Mouse (Mus musculus) E14TG2a.4 (cell line): ENCODE data around the gene Aff1.

Experiments used
- H3K27me3 ChIP-seq: 2 replicates; pipeline ENCODE4 v1.6.1; 2014; ENCODE audit warnings: low read length, control low read depth; ENCODE audit not compliant: insufficient read depth
- H3K36me3 ChIP-seq: 2 replicates; pipeline ENCODE4 v1.6.1; 2014; ENCODE audit warnings: low read length, control low read depth; ENCODE audit not compliant: insufficient read depth
- H3K4me1 ChIP-seq: replicated peaks from 2 replicates; pipeline ENCODE4 v1.6.1; 2014; ENCODE audit warnings: low read depth, low read length, control low read depth
- H3K4me3 ChIP-seq: replicated peaks from 2 replicates; pipeline ENCODE4 v1.5.1; 2014; ENCODE audit warnings: mild to moderate bottlenecking, low read length
- H3K9me3 ChIP-seq: 2 replicates; pipeline ENCODE4 v1.6.1; 2014; ENCODE audit warnings: low read length, control low read depth
- CTCF ChIP-seq: conservative IDR thresholded peaks from 2 replicates; pipeline ENCODE4 v1.5.1; 2014; ENCODE audit warnings: low read length
- NANOG ChIP-seq: IDR thresholded peaks from 2 replicates; pipeline ENCODE4 v1.6.1; 2014; ENCODE audit warnings: borderline replicate concordance, low read length, mixed read lengths
- POU5F1 ChIP-seq: IDR thresholded peaks from 2 replicates; pipeline ENCODE4 v1.6.1; 2014; ENCODE audit warnings: low read length, borderline replicate concordance

The Aff1 gene

DNA sequence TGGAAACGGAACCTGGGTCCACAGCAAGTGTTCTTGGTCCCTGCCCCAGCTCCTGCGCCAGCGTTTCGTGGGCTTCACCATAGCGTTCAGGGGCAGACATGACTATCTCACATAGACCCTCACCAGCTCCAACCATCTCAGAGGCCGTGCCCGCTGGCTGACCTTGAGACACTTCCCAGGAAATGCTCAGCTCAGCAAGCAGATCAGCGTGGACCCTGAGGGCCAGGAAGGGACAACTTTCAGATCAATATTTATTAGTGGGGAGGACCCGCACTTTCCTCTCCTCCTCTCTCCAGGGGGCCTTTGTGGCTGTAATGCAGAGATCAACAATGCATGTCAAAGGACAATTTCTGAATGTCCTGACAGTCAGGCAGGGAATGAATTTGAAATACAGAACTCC lies 27.2 kb upstream of the Aff1 start:
- Histone ChIP-seq H3K9me3 (no peaks in the 10 kb centered on the region), H3K27me3 (peaks cover 21% of the 10 kb centered on the region), H3K4me3 (no peak overlapping the region), H3K36me3 (no peaks in the 10 kb centered on the region), H3K4me1 (peaks cover 32% of the 10 kb centered on the region)
- no peak for TF ChIP-seq CTCF
- TF ChIP-seq POU5F1 = no peak
- TF ChIP-seq NANOG = peak; percentile 42; the same call in 1 of the 2 replicates

DNA sequence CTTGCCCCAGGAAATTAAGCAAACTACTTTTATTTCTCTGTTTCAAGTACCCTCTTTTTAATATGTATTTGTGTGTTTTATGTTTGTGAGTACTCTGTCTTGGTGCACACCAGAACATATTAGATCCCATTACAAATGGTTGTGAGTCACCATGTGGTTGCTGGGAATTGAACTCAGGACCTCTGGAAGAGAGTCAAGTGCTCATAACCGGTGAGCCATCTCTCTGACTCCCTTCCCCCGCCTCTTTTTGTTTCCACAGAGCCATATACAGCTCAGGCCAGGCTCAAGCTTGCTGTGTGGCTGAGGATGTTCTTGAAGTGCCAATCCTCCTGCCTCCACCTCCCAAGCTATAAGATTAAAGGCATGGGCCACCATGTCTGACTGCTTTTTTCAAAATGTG lies 26.3 kb upstream of the Aff1 start:
- Histone ChIP-seq H3K4me1 (peaks cover 39% of the 10 kb centered on the region), H3K9me3 (no peaks in the 10 kb centered on the region), H3K36me3 (no peaks in the 10 kb centered on the region), H3K27me3 (peaks cover 15% of the 10 kb centered on the region), H3K4me3 (no peak overlapping the region)
- TF ChIP-seq NANOG (no peak), POU5F1 (no peak), CTCF (no peak)

DNA sequence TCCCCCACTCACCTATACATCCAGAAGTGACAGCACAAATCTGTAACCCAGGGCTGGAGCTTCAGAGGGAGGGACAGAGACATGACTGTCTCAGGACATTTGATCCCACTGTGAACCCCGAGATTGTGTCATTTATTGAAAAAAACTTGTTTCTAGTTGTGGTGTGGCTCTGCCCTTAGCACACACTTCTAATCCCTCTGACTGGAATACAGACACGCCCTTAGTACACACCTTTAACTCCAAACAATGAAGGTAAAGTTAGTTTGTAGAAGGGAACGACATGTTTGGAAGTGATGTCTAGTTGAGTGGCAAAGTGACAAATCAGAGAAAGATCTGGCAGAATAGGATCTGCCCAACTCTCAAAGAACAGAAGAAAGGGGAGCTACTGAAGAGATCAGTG lies 20.3 kb upstream of the Aff1 start:
- Histone ChIP-seq H3K9me3 (peaks cover 6% of the 10 kb centered on the region), H3K27me3 (no peaks in the 10 kb centered on the region), H3K4me3 (no peak overlapping the region), H3K36me3 (no peaks in the 10 kb centered on the region), H3K4me1 (peaks cover 54% of the 10 kb centered on the region)
- no peak for TF ChIP-seq CTCF
- TF ChIP-seq NANOG = no peak
- TF ChIP-seq POU5F1 = no peak

DNA sequence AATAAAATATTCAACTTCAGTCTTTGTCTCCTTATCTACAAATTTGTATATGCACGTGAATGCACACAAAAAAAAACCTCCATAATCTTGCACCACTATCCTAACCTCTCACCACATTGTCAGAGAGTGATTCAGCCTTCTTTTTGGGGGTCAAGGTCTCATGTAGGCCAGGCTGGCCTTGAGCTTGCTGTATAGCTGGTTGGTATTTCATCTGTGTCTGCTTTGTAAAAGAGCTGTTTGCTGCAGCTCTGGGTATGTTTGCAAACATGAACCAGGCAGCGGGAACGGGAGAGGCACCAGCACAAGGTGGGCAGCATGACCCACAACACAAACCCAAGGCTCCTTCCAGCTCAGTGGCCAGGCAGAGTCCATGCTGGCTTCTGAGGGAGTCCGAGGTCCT lies 18.6 kb upstream of the Aff1 start:
- Histone ChIP-seq H3K27me3 (no peaks in the 10 kb centered on the region), H3K36me3 (no peaks in the 10 kb centered on the region), H3K4me1 (peaks cover 57% of the 10 kb centered on the region), H3K4me3 (no peak overlapping the region), H3K9me3 (peaks cover 6% of the 10 kb centered on the region)
- TF ChIP-seq POU5F1 = no peak
- no peak for TF ChIP-seq NANOG
- no peak for TF ChIP-seq CTCF

DNA sequence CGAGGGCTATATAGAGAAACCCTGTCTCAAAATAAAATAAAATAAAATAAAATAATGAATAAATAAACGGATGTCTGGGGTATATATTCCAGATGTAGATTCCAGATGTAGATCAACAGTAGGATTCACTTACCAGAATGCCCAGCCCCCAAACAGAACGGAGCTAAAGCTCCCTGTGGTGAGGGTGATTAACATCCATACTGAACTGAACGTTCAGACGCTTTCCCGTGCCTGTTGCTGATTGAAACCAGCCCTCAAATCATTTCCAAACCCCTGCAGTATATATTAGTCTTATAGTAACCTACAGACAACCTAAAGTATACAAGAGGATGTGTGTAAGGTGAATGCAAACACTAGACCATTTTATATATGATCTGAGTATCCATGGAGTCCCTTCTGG lies 17.7 kb upstream of the Aff1 start:
- Histone ChIP-seq H3K27me3 (no peaks in the 10 kb centered on the region), H3K36me3 (no peaks in the 10 kb centered on the region), H3K4me1 (peaks cover 64% of the 10 kb centered on the region), H3K4me3 (no peak overlapping the region), H3K9me3 (peaks cover 6% of the 10 kb centered on the region)
- TF ChIP-seq CTCF (no peak), NANOG (peak; percentile 72; the same call in 1 of the 2 replicates), POU5F1 (no peak)

DNA sequence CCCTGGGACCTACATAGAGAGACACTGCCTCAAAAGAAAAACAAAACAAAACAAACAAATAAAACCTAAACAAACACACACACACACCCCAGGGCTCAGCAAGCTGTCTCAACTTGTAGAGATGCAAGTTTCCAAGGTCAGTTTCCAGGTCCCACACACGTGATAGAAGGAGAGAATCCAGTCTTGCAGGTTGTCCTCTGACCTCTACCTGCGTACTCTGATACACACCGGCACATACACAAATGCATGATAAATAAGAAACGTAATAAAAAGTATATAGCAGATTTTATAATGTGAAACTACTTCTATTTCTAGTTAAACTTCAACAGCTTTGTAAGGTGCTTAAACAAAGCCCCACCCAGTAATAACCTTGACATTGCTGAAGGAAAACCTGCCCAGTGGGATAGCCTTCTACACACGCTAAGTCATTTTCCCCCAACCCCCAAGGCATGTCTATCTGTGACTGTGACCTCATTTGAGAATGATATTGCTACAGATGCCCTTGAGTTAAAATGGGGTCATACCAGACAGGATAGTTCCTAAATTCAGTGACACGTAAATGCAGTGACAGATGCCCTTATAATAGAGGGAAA lies 15.8 kb upstream of the Aff1 start:
- TF ChIP-seq POU5F1 = no peak
- TF ChIP-seq CTCF = no peak
- no peak for TF ChIP-seq NANOG

DNA sequence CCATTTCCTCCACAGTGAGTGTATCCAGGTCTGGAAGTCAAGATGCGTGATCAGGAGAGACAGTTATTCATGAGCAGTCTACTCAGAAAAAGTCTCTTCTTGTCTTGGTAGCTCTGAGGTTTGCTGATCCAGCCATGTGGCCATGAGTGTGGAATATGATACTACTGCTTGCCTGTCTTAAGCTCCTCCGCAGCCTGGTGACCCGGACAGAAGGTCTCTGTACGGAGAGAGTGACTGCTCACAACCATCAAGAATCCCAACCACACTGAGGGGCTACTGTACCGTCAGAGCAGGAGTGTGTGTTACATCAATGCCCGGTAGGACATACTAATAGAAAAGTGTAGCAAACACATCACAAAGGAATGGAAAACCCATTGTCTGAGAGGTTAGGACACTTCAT lies 14.3 kb upstream of the Aff1 start:
- Histone ChIP-seq H3K27me3 (no peaks in the 10 kb centered on the region), H3K36me3 (no peaks in the 10 kb centered on the region), H3K4me3 (no peak overlapping the region), H3K9me3 (no peaks in the 10 kb centered on the region), H3K4me1 (peaks cover 76% of the 10 kb centered on the region)
- TF ChIP-seq NANOG (no peak), POU5F1 (no peak), CTCF (no peak)

More for the DNA sequence above, 15.8 kb upstream of the Aff1 start:
- Histone ChIP-seq H3K4me1 (peaks cover 69% of the 10 kb centered on the region), H3K4me3 (no peak overlapping the region), H3K9me3 (peaks cover 6% of the 10 kb centered on the region), H3K36me3 (no peaks in the 10 kb centered on the region), H3K27me3 (no peaks in the 10 kb centered on the region)

DNA sequence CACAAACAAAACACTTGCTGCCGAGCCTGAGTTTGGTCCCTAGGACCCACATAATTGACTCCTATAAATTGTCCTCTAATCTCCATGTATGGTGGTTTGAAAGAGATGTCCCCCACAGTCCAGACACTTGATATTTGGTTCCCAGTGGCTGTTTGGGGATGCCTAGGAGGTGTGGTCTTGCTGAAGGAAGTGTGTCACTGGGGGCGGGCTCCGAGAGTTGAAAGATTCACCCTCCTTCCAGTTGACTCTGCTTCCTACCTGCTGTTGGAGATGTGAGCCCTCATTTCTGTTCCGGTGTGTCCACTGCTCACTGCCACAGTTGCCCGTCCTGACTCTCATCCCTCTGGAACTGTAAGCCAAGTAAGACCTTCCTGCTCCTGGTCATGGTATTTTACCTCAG lies 13.2 kb upstream of the Aff1 start:
- Histone ChIP-seq H3K36me3 (no peaks in the 10 kb centered on the region), H3K4me1 (peaks cover 72% of the 10 kb centered on the region), H3K9me3 (no peaks in the 10 kb centered on the region), H3K4me3 (peak overlapping the region; percentile 62), H3K27me3 (no peaks in the 10 kb centered on the region)
- TF ChIP-seq POU5F1 (no peak), CTCF (no peak), NANOG (no peak)

DNA sequence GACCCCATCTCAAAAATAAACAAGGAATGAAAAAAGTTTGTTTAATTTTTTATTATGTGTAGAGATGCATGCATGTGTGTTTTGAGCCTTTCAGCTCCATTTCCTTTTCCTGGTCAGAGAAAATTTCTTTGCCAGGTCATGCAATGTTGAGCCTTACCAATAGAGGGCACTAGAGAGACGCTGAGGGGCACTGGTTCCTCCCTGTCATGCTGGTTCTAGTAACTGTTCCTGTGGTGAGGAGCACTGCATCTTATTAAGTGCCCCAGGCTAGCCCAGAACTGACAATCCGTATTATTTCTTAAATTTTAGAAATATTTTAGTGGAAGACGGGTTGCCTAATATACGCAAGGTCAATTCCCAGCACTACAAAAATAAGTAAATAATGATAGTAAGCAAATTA lies 11.8 kb upstream of the Aff1 start:
- peaks cover 65% of the 10 kb centered on the region for H3K4me1 ChIP-seq
- no peaks in the 10 kb centered on the region for H3K27me3 ChIP-seq
- no peaks in the 10 kb centered on the region for H3K36me3 ChIP-seq
- no peak overlapping the region for H3K4me3 ChIP-seq
- no peaks in the 10 kb centered on the region for H3K9me3 ChIP-seq
- no peak for TF ChIP-seq POU5F1
- TF ChIP-seq NANOG = no peak
- TF ChIP-seq CTCF = peak; percentile 99

DNA sequence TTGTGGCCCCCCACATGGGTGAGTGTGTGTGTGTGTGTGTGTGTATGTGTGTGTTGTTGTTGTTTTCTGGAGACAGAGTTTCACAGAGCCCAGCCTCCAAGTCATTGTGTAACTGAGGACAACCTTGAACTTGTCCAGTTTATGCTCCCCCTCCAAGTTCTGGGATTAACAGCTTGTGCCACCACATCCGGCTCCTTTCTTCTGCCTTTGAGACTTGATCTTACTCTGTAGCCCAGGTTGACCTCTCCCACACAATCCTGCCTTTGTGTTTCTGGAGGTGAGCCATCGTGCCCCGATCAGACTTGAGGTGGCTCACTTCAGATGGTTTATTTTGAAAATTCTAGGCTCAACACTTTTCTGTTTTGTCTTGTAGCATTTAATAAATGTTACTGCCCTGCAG lies 10.3 kb upstream of the Aff1 start:
- Histone ChIP-seq H3K4me3 (no peak overlapping the region), H3K9me3 (no peaks in the 10 kb centered on the region), H3K4me1 (peaks cover 62% of the 10 kb centered on the region), H3K36me3 (no peaks in the 10 kb centered on the region), H3K27me3 (no peaks in the 10 kb centered on the region)
- TF ChIP-seq POU5F1 (no peak), CTCF (no peak), NANOG (no peak)
